ENCODE assay signal across 8 mouse cellular contexts in the genomic region with DNA sequence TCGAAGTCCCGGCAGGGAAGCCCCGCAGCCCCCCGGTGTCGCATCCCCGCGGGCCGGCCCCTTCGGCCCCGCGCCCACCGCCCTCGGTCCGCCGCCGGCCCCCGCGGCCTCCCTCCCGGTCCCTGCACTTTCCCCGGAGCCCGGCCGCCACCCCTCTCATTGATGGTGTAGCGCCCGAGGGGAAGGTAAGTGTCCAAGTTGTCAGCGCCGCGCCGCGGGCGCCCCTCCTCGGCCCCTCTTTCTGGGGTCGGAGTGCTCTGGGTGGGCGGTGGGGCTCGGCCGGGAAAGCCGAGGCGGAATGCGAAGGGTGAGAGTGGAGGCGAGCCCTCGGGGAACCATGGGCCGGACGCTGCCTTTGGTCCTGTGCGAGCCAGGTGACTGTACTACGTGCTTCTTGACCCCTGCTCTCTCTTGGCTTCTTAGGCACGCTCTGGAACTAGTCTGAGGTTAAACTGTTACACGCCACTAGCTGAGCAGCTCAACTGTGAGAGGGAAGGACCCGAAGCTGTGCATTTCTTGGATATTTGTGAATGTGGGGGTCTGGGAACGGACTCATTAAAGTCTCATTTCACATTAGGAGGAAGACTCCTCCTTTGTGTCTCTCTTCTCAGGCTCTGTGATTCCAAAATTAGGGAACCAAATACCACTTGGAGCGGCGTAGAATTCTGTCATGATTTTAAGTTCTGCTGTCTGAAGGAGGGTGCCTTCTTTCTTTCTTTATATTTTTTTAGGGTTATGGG. TPM values are rescaled to one million over a fixed set of nuclear protein-coding genes. Genes with fewer than 3 reads are reported as not detected.
DNase-seq lines count a peak whose midpoint lies in the region; ATAC-seq and TF ChIP-seq lines count a peak whose summit lies in the region.

No protein-coding gene starts in this region.

- no peaks in the 10 kb centered on the region for H3K36me3 ChIP-seq in forebrain, embryonic 15.5 days
- H3K36me3 ChIP-seq in hindbrain, embryonic 11.5 days (ENCODE audit: control insufficient read depth, insufficient read depth, low read length), result no peaks in the 10 kb centered on the region
- no peaks in the 10 kb centered on the region for H3K36me3 ChIP-seq in limb, embryonic 13.5 days
- no peaks in the 10 kb centered on the region for H3K36me3 ChIP-seq in midbrain, embryonic 12.5 days
- H3K36me3 ChIP-seq in stomach, embryonic 14.5 days (ENCODE audit: control insufficient read depth, insufficient read depth, low read length), result no peaks in the 10 kb centered on the region

- peak overlapping the region; percentile 99 for H3K27ac ChIP-seq in layer of hippocampus, adult 2 months
- H3K27ac ChIP-seq in bone marrow macrophage, adult 2 months (ENCODE audit: insufficient read depth, low read depth, low read length), result peak overlapping the region; percentile 65
- H3K27ac ChIP-seq in forebrain, embryonic 15.5 days (replicated peaks), result peak overlapping the region; percentile 99
- peak overlapping the region; percentile 93 for H3K27ac ChIP-seq in hindbrain, embryonic 11.5 days (ENCODE audit: low read depth, low read length)
- H3K27ac ChIP-seq in limb, embryonic 13.5 days, result peak overlapping the region; percentile 89
- peak overlapping the region; percentile 90 for H3K27ac ChIP-seq in midbrain, embryonic 12.5 days (replicated peaks)
- peak overlapping the region; percentile 95 for H3K27ac ChIP-seq in stomach, embryonic 14.5 days (ENCODE audit: low read length)

- TF ChIP-seq CTCF in layer of hippocampus, adult 2 months (conservative IDR thresholded peaks at IDR 0.05), result no peak
- no peak for TF ChIP-seq CTCF in bone marrow macrophage, adult 2 months (IDR thresholded peaks at IDR 0.05; ENCODE audit: low read depth, low read length)

- peak overlapping the region; percentile 65 for H3K4me2 ChIP-seq in forebrain, embryonic 15.5 days (replicated peaks)
- H3K4me2 ChIP-seq in hindbrain, embryonic 11.5 days (replicated peaks; ENCODE audit: low read depth, low read length), result peak overlapping the region; percentile 46
- H3K4me2 ChIP-seq in limb, embryonic 13.5 days (replicated peaks), result peak overlapping the region; percentile 76
- peak overlapping the region; percentile 68 for H3K4me2 ChIP-seq in midbrain, embryonic 12.5 days (replicated peaks)
- H3K4me2 ChIP-seq in stomach, embryonic 14.5 days (replicated peaks; ENCODE audit: low read depth, low read length), result peak overlapping the region; percentile 77

- peak overlapping the region; percentile 93 for H3K9ac ChIP-seq in forebrain, embryonic 15.5 days (replicated peaks)
- peak overlapping the region; percentile 99 for H3K9ac ChIP-seq in hindbrain, embryonic 11.5 days (ENCODE audit: low read depth, low read length)
- peak overlapping the region; percentile 100 for H3K9ac ChIP-seq in limb, embryonic 13.5 days
- H3K9ac ChIP-seq in midbrain, embryonic 12.5 days (replicated peaks), result peak overlapping the region; percentile 97
- H3K9ac ChIP-seq in stomach, embryonic 14.5 days (replicated peaks; ENCODE audit: low read depth, low read length), result peak overlapping the region; percentile 96

- H3K27me3 ChIP-seq in forebrain, embryonic 15.5 days, result no peaks in the 10 kb centered on the region
- no peaks in the 10 kb centered on the region for H3K27me3 ChIP-seq in hindbrain, embryonic 11.5 days (ENCODE audit: control insufficient read depth, insufficient read depth, low read length)
- no peaks in the 10 kb centered on the region for H3K27me3 ChIP-seq in limb, embryonic 13.5 days
- no peaks in the 10 kb centered on the region for H3K27me3 ChIP-seq in midbrain, embryonic 12.5 days
- H3K27me3 ChIP-seq in stomach, embryonic 14.5 days (ENCODE audit: control insufficient read depth, insufficient read depth, low read length), result no peaks in the 10 kb centered on the region

- H3K4me3 ChIP-seq in layer of hippocampus, adult 2 months, result peak overlapping the region; percentile 77
- peak overlapping the region; percentile 92 for H3K4me3 ChIP-seq in bone marrow macrophage, adult 2 months (ENCODE audit: insufficient read depth, low read length)
- peak overlapping the region; percentile 81 for H3K4me3 ChIP-seq in forebrain, embryonic 15.5 days
- H3K4me3 ChIP-seq in hindbrain, embryonic 11.5 days (ENCODE audit: low read depth, low read length), result peak overlapping the region; percentile 100
- H3K4me3 ChIP-seq in limb, embryonic 13.5 days, result peak overlapping the region; percentile 97
- peak overlapping the region; percentile 96 for H3K4me3 ChIP-seq in midbrain, embryonic 12.5 days
- H3K4me3 ChIP-seq in stomach, embryonic 14.5 days (ENCODE audit: low read depth, low read length), result peak overlapping the region; percentile 98

- no peaks in the 10 kb centered on the region for H3K9me3 ChIP-seq in forebrain, embryonic 15.5 days
- no peaks in the 10 kb centered on the region for H3K9me3 ChIP-seq in hindbrain, embryonic 11.5 days (ENCODE audit: control insufficient read depth, low read length)
- H3K9me3 ChIP-seq in limb, embryonic 13.5 days, result no peaks in the 10 kb centered on the region
- H3K9me3 ChIP-seq in midbrain, embryonic 12.5 days, result no peaks in the 10 kb centered on the region
- no peaks in the 10 kb centered on the region for H3K9me3 ChIP-seq in stomach, embryonic 14.5 days (ENCODE audit: control insufficient read depth, low read depth, low read length)

- WGBS in forebrain, embryonic 15.5 days, result under 1% methylated on average over 50 of the region's 50 CpGs
- 2% methylated on average over 47 of the region's 50 CpGs for WGBS in hindbrain, embryonic 11.5 days
- WGBS in limb, embryonic 13.5 days, result under 1% methylated on average over 48 of the region's 50 CpGs
- 1% methylated on average over 48 of the region's 50 CpGs for WGBS in midbrain, embryonic 12.5 days
- under 1% methylated on average over 50 of the region's 50 CpGs for WGBS in stomach, embryonic 14.5 days

- ATAC-seq in forebrain, embryonic 15.5 days (replicated peaks), result peak; percentile 24
- ATAC-seq in hindbrain, embryonic 11.5 days (ENCODE audit: low FRiP score), result peak; percentile 33; the same call in 1 of the 2 replicates
- ATAC-seq in limb, embryonic 13.5 days (ENCODE audit: low FRiP score, low read depth), result peak; percentile 21; the same call in 1 of the 2 replicates
- ATAC-seq in midbrain, embryonic 12.5 days (ENCODE audit: low FRiP score, low read depth), result peak; percentile 10; the same call in 1 of the 2 replicates
- ATAC-seq in stomach, embryonic 14.5 days (ENCODE audit: insufficient number of reproducible peaks, insufficient read depth, low FRiP score, low read depth), result peak; percentile 19; the same call in 1 of the 2 replicates

- H3K4me1 ChIP-seq in bone marrow macrophage, adult 2 months (ENCODE audit: control insufficient read depth, insufficient read depth, low read length), result peaks cover 9% of the 10 kb centered on the region
- H3K4me1 ChIP-seq in forebrain, embryonic 15.5 days, result peaks cover 47% of the 10 kb centered on the region
- 0 out of 2 replicates have a peak, but pooled peaks cover 3% of the 10 kb centered on the region for H3K4me1 ChIP-seq in hindbrain, embryonic 11.5 days (replicated peaks; ENCODE audit: control insufficient read depth, insufficient read depth, low read length)
- H3K4me1 ChIP-seq in limb, embryonic 13.5 days, result peaks cover 44% of the 10 kb centered on the region
- H3K4me1 ChIP-seq in midbrain, embryonic 12.5 days, result peaks cover 21% of the 10 kb centered on the region
- peaks cover 26% of the 10 kb centered on the region for H3K4me1 ChIP-seq in stomach, embryonic 14.5 days (ENCODE audit: control insufficient read depth, insufficient read depth, low read length)

- no peak for DNase-seq in layer of hippocampus, adult 2 months (ENCODE audit: low spot score in 2 of 2)
- no peak for DNase-seq in layer of hippocampus, adult 9-11 months
- peak; percentile 70 for DNase-seq in hindbrain, embryonic 11.5 days (ENCODE audit: low spot score)

- TF ChIP-seq POLR2A in bone marrow macrophage, adult 2 months (IDR thresholded peaks at IDR 0.05; ENCODE audit: borderline replicate concordance, low read depth, low read length), result no peak

RNA-seq across cellular contexts. Expression of gene Rere, which starts 0.6 kb away (rescaled TPM):
- 100 to 1,000 TPM; 144 to 153 TPM for total RNA-seq in layer of hippocampus, adult 2 months (2021)
- 77.7 and 90.2 TPM in 2 replicates for polyA plus RNA-seq in bone marrow macrophage, adult 2 months (2012; ENCODE audit: insufficient read depth, insufficient read length, missing spikeins)
- polyA plus RNA-seq in forebrain, embryonic 15.5 days (2015; fragmentation: Nextera tagmentation; extraction: Ambion mirVana), result 26.6 and 32.0 TPM in 2 replicates
- polyA plus RNA-seq in hindbrain, embryonic 11.5 days (2014; fragmentation: Nextera tagmentation; extraction: Ambion mirVana), result 40.5 and 50.0 TPM in 2 replicates
- 24.1 and 24.2 TPM in 2 replicates for polyA plus RNA-seq in limb, embryonic 13.5 days (2015; fragmentation: Nextera tagmentation; extraction: Ambion mirVana)
- 50.7 and 59.1 TPM in 2 replicates for polyA plus RNA-seq in midbrain, embryonic 12.5 days (2016; fragmentation: Nextera tagmentation; extraction: Ambion mirVana)
- polyA plus RNA-seq in stomach, embryonic 14.5 days (2014; fragmentation: Nextera tagmentation; extraction: Ambion mirVana), result 41.1 and 45.2 TPM in 2 replicates

RNA-seq across cellular contexts. Expression of gene Eno1, which starts 45.5 kb away (rescaled TPM):
- total RNA-seq in layer of hippocampus, adult 2 months (2021), result 100 to 1,000 TPM; 416 to 423 TPM
- polyA plus RNA-seq in bone marrow macrophage, adult 2 months (2012; ENCODE audit: insufficient read depth, insufficient read length, missing spikeins), result 331 and 370 TPM in 2 replicates
- 953 and 957 TPM in 2 replicates for polyA plus RNA-seq in forebrain, embryonic 15.5 days (2015; fragmentation: Nextera tagmentation; extraction: Ambion mirVana)
- polyA plus RNA-seq in hindbrain, embryonic 11.5 days (2014; fragmentation: Nextera tagmentation; extraction: Ambion mirVana), result 1,515 and 1,668 TPM in 2 replicates
- polyA plus RNA-seq in limb, embryonic 13.5 days (2015; fragmentation: Nextera tagmentation; extraction: Ambion mirVana), result 1,739 and 1,773 TPM in 2 replicates
- 1,057 and 1,083 TPM in 2 replicates for polyA plus RNA-seq in midbrain, embryonic 12.5 days (2016; fragmentation: Nextera tagmentation; extraction: Ambion mirVana)
- polyA plus RNA-seq in stomach, embryonic 14.5 days (2014; fragmentation: Nextera tagmentation; extraction: Ambion mirVana), result 1,497 and 1,560 TPM in 2 replicates
